Mouse (Mus musculus): ENCODE results near the gene Mamstr.

Mamstr gene

DNA sequence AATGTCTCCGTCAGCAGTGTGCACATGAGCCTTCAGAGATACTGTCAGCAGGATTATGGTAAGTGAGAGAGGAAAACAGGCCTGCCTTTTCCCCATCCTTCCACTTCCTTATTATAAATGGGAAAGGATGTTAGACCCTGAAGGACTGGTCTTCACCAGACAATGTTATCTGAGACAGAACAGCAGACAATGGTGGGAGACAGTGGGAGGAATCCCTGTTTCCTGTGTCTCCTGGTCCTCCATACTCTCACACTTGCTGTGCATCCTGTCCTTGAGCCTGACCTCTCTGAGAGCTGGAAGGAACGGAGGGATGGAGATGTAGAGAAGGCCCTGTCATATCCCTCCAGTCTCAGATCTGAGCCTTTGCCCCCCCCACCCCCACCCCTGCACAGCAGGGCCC, 52.6 kb downstream of the Mamstr start:
- CTCF ChIA-PET: no interaction called here

- CTCF ChIA-PET: no interaction called here
Measured at GRCm38 (mm10) chr7:45693921-45694591, 54.3 kb downstream of the Mamstr start, which contains the start of gene Sec1. Sec1 (minus strand) TSS chr7:45694402.

- CTCF ChIA-PET: no interaction called here
Measured at GRCm38 (mm10) chr7:45695098-45695497, 55.3 kb downstream of the Mamstr start.

Data from spleen, embryonic (tissue).